Mouse (Mus musculus) limb, embryonic 15.5 days (tissue): ENCODE results near the gene Cpn2. TPM values are rescaled to one million over a fixed set of nuclear protein-coding genes. Genes with fewer than 3 reads are reported as not detected.

Source experiments
- ATAC-seq: fragments of 200-750 bp; cut with Nextera tagmentation; 2 replicates; pipeline ENCODE4 v1.8.0; 2017; ENCODE audit warnings: low read depth, moderate TSS enrichment; ENCODE audit not compliant: insufficient number of reproducible peaks, low FRiP score, low TSS enrichment
- H3K27ac ChIP-seq: fragments of 300-500 bp; sonication (generic); 2 replicates; pipeline ENCODE4 v1.5.1; 2015; ENCODE audit warnings: moderate library complexity, mild to moderate bottlenecking, inconsistent platforms
- H3K27me3 ChIP-seq: fragments of 300-500 bp; sonication (generic); 2 replicates; pipeline ENCODE4 v1.6.1; 2015; ENCODE audit warnings: inconsistent platforms
- H3K36me3 ChIP-seq: fragments of 300-500 bp; sonication (generic); 2 replicates; pipeline ENCODE4 v1.6.1; 2015; ENCODE audit warnings: inconsistent platforms
- H3K4me1 ChIP-seq: fragments of 300-500 bp; sonication (generic); 2 replicates; pipeline ENCODE4 v1.6.1; 2015; ENCODE audit warnings: inconsistent platforms
- H3K4me2 ChIP-seq: fragments of 300-500 bp; sonication (generic); 2 replicates; pipeline ENCODE4 v1.6.1; 2015; ENCODE audit warnings: mild to moderate bottlenecking, inconsistent platforms
- H3K4me3 ChIP-seq: fragments of 300-500 bp; sonication (generic); 2 replicates; pipeline ENCODE4 v1.5.1; 2015; ENCODE audit warnings: mild to moderate bottlenecking, inconsistent platforms
- H3K9ac ChIP-seq: fragments of 300-500 bp; sonication (generic); 2 replicates; pipeline ENCODE4 v1.6.1; 2015; ENCODE audit warnings: inconsistent platforms
- H3K9me3 ChIP-seq: fragments of 300-500 bp; sonication (generic); 2 replicates; pipeline ENCODE4 v1.6.1; 2016; ENCODE audit warnings: inconsistent platforms
- WGBS: fragments of 180-500 bp; shearing (Covaris S2); methylation state at CpG from one replicate; pipeline ENCODE4 v1.1.7; 2015; 5-methylcytosine and 5-hydroxymethylcytosine counted together
- polyA plus RNA-seq: library from polyadenylated mRNA; unstranded; fragments of >200 nt; fragmentation: Nextera tagmentation; extraction: Ambion mirVana; gene quantifications from 2 replicates; pipeline ENCODE4 v1.2.1, GENCODE M21; 2015

Gene Cpn2
- polyA plus RNA-seq, 1 experiment from 2014 or later, result not detected

DNA sequence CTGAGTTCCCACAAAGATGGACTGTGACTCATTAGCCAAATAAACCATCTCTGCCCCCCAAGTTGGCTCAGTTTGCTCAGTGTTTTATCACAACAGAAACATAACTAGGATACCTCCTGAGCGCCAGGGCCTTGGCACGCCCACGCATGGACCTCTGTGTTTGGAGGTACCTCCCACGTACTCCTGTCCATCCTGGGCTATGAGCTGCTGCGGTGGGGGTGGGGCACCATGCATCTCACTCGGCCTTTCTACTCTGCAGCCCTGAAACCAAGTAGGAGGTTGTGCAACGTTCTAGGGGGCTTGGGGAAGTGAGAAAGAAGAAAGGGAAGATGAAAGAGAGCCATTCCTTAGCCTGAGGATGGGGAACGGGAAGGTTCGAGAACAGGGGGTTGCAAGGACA lies 9.6 kb downstream of the Cpn2 start:
- peaks cover 4% of the 10 kb centered on the region; the same call in 1 of the 2 replicates for H3K4me1 ChIP-seq
- no peak overlapping the region for H3K27ac ChIP-seq
- H3K27me3 ChIP-seq, result no peaks in the 10 kb centered on the region
- 72% methylated on average over 9 of the region's 9 CpGs for WGBS
- ATAC-seq, result no peak
- H3K9ac ChIP-seq, result no peak overlapping the region
- no peak overlapping the region for H3K4me2 ChIP-seq
- H3K9me3 ChIP-seq, result no peaks in the 10 kb centered on the region
- H3K4me3 ChIP-seq, result no peak overlapping the region
- H3K36me3 ChIP-seq, result no peaks in the 10 kb centered on the region

DNA sequence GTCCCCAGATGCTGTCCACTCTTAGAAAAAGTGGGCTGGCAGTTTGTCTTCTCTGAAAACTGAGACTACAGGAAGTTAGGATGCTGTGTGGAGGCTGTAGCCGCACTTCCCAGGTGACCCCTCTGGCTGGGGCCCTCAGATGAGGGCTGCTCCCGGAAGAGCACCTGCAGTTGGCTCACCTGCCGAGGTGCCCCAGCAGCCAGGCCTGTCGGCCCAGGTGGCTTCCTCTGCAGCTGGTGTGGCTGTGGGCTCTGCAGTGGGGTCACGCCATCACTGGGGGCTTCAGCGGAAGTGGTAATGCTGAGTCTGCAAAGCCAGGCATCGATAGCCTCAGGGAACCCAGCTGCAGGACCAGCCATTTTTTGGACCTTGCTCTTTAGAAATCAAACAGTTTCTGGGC lies 12.2 kb downstream of the Cpn2 start:
- no peak overlapping the region for H3K4me2 ChIP-seq
- WGBS, result 37% methylated on average over 7 of the region's 7 CpGs
- H3K36me3 ChIP-seq, result no peaks in the 10 kb centered on the region
- no peak overlapping the region for H3K4me3 ChIP-seq
- 0 out of 2 replicates have a peak, but pooled peaks cover 6% of the 10 kb centered on the region for H3K27me3 ChIP-seq
- H3K9me3 ChIP-seq, result no peaks in the 10 kb centered on the region
- H3K9ac ChIP-seq, result no peak overlapping the region
- ATAC-seq, result no peak
- H3K4me1 ChIP-seq, result peaks cover 4% of the 10 kb centered on the region
- H3K27ac ChIP-seq, result no peak overlapping the region

DNA sequence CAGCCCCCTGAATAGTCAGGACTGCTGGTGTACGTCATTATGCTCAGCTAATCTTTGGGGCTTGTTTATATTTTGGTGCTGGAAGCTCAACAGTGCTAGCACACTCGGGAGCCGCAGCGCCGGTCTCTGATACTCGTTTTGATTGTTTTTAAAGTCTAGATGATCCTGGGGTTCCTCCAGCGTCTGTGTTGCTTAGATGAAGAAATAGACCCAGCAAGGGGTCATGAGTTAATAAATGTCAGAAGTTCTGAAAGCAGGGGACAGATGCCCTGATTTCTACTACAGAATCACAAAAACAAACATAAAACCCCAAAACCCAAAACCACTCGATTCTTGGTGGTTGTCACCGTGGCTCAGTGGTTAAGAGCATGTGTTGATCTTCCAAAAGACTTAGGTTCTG lies 13.4 kb downstream of the Cpn2 start:
- H3K36me3 ChIP-seq, result no peaks in the 10 kb centered on the region
- 0 out of 2 replicates have a peak, but pooled peaks cover 8% of the 10 kb centered on the region for H3K27me3 ChIP-seq
- H3K9me3 ChIP-seq, result no peaks in the 10 kb centered on the region
- no peak overlapping the region for H3K9ac ChIP-seq
- no peak overlapping the region for H3K27ac ChIP-seq
- H3K4me3 ChIP-seq, result no peak overlapping the region
- WGBS, result 74% methylated on average over 9 of the region's 9 CpGs
- H3K4me1 ChIP-seq, result peaks cover 4% of the 10 kb centered on the region
- no peak for ATAC-seq
- H3K4me2 ChIP-seq, result no peak overlapping the region

DNA sequence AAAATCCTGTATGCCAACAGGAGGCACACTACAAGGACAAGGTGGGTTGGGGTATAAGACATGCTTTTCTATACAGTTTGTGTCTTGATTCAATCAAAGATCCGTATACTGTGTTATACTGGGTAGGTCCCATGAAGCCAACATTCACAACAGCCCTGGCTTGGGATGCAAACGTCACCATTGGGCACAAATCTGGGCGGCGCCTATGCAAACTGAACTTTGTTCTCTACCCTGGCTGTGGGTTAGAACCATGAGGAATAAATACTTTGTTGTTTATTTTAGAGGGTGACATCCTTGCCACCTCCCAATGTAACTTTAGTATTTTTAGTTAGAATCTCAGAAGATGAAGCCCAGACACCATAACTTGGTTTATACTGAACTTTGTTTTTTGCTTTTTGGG lies 13.9 kb downstream of the Cpn2 start:
- ATAC-seq, result no peak
- H3K9me3 ChIP-seq, result no peaks in the 10 kb centered on the region

DNA sequence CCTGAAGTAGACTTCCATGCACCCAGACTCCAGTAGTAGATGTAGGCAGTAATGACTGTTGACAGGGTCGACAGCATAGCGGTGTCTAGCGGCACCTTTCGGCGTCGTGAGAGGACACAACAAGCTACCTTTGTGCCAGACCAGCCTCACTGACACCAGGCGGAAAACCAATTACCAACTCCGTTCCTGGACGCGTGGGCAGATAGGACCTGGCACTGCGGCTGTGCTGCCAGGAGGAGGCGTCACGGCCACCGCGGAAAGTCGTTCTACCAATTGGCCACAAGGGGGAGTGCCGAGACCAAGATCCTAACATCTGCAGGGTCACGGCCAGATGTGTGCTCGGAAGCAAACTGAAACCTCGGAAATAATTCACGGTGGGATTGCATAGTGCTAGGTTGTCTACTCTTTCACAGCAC lies 15.3 kb downstream of the Cpn2 start:
- ATAC-seq, result 0 out of 2 replicates have a peak, but pooled peaks have one; percentile 65

More for the DNA sequence above, 13.9 kb downstream of the Cpn2 start:
- Histone ChIP-seq H3K4me2 (no peak overlapping the region), H3K9ac (no peak overlapping the region), H3K4me3 (no peak overlapping the region), H3K27ac (no peak overlapping the region), H3K27me3 (0 out of 2 replicates have a peak, but pooled peaks cover 8% of the 10 kb centered on the region), H3K4me1 (peaks cover 4% of the 10 kb centered on the region), H3K36me3 (no peaks in the 10 kb centered on the region)
- 87% methylated on average over 4 of the region's 4 CpGs for WGBS

DNA sequence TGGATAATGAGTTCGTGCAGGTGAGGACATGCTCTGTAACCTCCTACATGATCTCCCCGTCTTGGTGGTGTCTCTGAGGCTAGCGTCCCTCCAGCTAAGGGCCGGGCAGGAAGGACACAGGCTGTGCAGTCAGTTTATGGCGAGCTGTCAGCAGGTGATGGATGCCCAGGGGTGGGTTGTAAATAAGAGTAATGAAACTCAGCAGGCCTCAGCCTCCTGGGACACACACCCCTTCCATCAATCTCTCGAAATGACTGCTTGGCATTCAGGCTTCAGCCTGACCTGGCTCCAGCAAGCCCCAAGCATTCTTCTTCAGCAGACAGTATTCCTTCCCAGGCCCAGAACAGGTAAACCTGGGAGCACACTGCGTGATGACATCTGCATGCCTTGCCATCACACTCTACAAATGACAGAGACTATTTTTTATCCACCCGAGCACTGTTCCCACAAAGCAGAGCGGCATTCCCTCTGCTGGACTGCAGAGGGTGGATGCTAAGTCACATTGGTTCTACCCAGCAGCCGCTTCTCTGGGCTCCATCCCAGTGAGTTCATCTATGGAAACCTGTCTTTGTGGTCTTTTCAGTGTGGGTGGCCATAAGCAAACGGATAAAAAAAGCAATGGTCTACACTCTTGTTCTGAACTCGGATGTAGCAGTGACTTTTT lies 23.1 kb downstream of the Cpn2 start:
- H3K4me1 ChIP-seq, result peaks cover 20% of the 10 kb centered on the region
- no peak for ATAC-seq
- WGBS, result 43% methylated on average over 12 of the region's 12 CpGs

More for the DNA sequence above, 15.3 kb downstream of the Cpn2 start:
- Histone ChIP-seq H3K27ac (no peak overlapping the region), H3K4me1 (peaks cover 4% of the 10 kb centered on the region), H3K9ac (no peak overlapping the region), H3K27me3 (0 out of 2 replicates have a peak, but pooled peaks cover 8% of the 10 kb centered on the region), H3K4me3 (peak overlapping the region; percentile 17), H3K9me3 (no peaks in the 10 kb centered on the region), H3K36me3 (no peaks in the 10 kb centered on the region), H3K4me2 (peak overlapping the region; percentile 43)
- WGBS, result under 1% methylated on average over 21 of the region's 21 CpGs

DNA sequence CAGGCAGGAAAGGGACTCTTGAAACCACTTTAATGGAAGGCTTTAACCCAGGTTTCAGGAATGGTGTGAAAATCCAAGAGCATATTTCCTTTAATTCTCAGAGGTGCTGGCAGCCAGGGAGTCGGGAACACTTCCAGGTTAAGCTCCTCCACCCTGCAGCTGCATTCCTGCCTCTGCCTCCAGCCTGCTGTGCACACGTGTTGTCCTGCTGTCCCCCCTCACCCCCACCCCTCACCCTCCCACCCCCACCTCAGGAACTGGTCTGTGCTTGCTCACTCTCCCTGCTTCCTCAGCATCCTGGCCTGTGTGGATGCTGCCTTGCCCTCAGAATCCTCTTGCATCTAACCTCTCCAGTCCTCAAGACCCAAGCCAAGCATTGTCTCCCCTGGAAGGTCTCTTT lies 25.7 kb downstream of the Cpn2 start:
- Histone ChIP-seq H3K4me1 (peaks cover 26% of the 10 kb centered on the region), H3K9me3 (no peaks in the 10 kb centered on the region), H3K4me3 (no peak overlapping the region), H3K36me3 (no peaks in the 10 kb centered on the region), H3K9ac (no peak overlapping the region), H3K4me2 (no peak overlapping the region), H3K27me3 (0 out of 2 replicates have a peak, but pooled peaks cover 3% of the 10 kb centered on the region), H3K27ac (peak overlapping the region; percentile 19; the same call in 1 of the 2 replicates)
- ATAC-seq, result peak; percentile 28; the same call in 1 of the 2 replicates
- 2% methylated on average over 2 of the region's 2 CpGs for WGBS

More for the DNA sequence above, 23.1 kb downstream of the Cpn2 start:
- no peaks in the 10 kb centered on the region for H3K36me3 ChIP-seq
- no peaks in the 10 kb centered on the region for H3K9me3 ChIP-seq
- H3K4me2 ChIP-seq, result no peak overlapping the region
- no peak overlapping the region for H3K4me3 ChIP-seq
- H3K27me3 ChIP-seq, result no peaks in the 10 kb centered on the region
- no peak overlapping the region for H3K9ac ChIP-seq
- H3K27ac ChIP-seq, result no peak overlapping the region

DNA sequence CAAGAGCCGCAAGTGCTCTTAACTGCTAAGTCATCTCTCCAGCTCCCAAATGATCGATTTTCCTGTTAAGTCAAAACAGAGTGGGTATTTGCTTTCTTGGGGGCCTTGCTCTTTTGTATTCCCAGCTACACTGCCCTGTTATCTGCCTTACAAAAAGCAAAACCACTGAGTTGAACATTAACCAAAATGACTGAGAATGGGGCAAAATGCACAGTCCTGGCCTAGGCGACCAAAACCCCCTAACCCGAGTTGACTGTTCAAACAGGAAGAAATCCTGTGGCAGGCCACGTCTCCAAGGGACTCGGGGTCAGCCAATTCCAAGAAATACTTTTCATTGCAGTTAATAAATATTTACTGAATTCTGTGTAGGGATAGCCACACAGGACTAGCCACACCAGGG lies 28.5 kb downstream of the Cpn2 start:
- H3K4me3 ChIP-seq, result no peak overlapping the region
- H3K9ac ChIP-seq, result no peak overlapping the region
- 0 out of 2 replicates have a peak, but pooled peaks cover 7% of the 10 kb centered on the region for H3K27me3 ChIP-seq
- no peak for ATAC-seq
- 74% methylated on average over 6 of the region's 6 CpGs for whole genome bisulfite sequencing
- H3K4me1 ChIP-seq, result peaks cover 50% of the 10 kb centered on the region
- no peak overlapping the region for H3K4me2 ChIP-seq
- H3K27ac ChIP-seq, result no peak overlapping the region
- H3K9me3 ChIP-seq, result no peaks in the 10 kb centered on the region
- H3K36me3 ChIP-seq, result no peaks in the 10 kb centered on the region

DNA sequence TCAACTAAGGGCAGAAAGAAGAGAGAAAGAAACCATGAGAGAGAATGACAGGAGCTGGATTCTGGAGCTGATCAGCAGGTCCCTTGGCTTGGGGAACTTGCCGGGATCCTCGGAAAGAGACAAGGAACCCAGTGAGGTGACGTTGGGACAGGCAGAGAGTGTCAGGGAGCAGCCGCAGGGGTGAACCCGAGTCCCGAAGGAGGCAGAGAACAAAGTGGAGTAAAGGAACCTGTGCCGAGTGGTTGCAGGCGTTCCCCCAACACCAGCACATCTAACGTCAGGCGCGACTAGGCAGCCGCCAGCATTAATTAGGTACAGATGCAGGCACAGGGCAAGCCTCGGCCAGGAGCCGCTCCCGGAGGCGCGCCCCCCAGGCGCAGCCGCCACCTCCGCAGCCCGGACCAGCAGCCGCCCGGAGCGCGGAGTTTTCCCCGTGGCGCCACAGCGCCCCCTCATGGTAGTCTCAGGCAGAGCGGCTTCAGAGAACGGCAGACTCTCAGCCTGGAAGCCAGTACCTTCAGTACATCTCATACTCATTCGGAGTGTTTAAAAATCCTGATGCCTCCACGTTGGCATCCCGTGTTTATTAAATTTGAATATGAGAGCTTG lies 31.1 kb downstream of the Cpn2 start:
- Histone ChIP-seq H3K4me1 (peaks cover 54% of the 10 kb centered on the region), H3K9ac (no peak overlapping the region), H3K27me3 (0 out of 2 replicates have a peak, but pooled peaks cover 7% of the 10 kb centered on the region), H3K27ac (peak overlapping the region; percentile 86), H3K36me3 (no peaks in the 10 kb centered on the region), H3K4me2 (peak overlapping the region; percentile 65), H3K9me3 (no peaks in the 10 kb centered on the region), H3K4me3 (peak overlapping the region; percentile 35)
- ATAC-seq, result peak; percentile 74
- under 1% methylated on average over 33 of the region's 33 CpGs for WGBS

DNA sequence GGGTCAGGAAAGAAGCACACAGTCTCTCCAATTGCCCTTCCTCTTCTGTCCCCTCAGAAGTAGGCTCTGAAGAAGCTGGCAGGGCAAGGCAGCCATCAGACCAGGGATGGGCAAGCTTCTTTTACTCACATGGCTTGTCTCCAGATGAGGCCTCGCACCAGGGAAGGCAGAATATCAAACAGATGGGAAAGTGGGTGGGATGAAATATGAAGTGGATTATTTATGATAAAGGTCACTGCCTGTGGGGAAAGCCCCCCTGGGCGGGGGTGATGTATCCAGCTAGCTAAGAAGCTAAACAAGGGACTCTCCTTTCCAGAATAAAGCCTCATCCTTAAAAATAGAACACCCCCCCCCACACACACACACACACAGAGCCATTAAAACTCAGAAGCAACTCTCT lies 31.7 kb downstream of the Cpn2 start:
- Histone ChIP-seq H3K9ac (no peak overlapping the region), H3K4me1 (peaks cover 55% of the 10 kb centered on the region), H3K9me3 (no peaks in the 10 kb centered on the region), H3K27ac (peak overlapping the region; percentile 86), H3K4me2 (peak overlapping the region; percentile 65; the same call in 1 of the 2 replicates), H3K4me3 (peak overlapping the region; percentile 35; the same call in 1 of the 2 replicates), H3K36me3 (no peaks in the 10 kb centered on the region), H3K27me3 (0 out of 2 replicates have a peak, but pooled peaks cover 7% of the 10 kb centered on the region)
- no peak for ATAC-seq
- WGBS, result 32% methylated on average over 2 of the region's 2 CpGs

DNA sequence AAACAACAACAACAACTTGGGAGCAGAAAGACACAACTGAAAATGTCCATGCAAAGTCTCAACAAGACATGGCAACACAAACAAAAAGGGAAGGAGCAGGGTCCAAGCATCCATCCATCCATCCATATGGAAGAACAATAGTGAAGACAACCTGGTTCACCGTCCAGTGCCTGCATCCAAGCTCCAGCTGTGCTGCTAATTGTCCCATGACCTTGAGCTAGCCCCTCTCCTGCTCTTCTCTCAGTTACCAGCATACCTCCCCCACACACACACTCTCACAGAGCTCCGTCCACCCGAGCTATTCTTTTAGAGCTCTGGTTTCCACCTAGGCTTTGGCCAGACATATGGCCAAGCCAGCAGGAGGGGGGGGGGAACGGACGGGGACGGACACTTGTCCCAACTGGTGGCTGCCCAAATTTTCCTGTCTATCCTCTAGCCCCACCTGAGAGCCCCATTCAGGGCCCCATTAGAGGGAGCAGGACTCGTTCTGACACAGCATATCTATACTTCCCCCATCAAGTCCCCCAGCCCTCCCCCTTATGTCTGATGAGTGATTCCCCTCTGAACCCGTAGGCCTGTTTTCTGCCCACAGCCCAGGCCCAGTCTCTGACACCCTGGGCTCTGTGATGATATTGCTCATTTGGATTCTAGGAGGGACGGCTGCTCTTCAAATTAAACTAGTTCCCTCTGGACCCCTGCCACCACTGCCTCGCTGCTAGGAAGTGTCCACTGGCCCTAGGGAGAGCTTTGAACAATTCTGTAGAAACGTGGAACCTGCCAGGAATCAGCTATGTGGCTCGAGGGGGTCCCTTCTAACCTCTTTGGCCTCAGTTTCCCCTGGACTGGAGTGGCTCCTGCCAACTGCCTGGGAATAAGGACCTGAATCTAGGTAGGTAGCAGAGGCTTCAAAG lies 32.4 kb downstream of the Cpn2 start:
- Histone ChIP-seq H3K36me3 (no peaks in the 10 kb centered on the region), H3K27ac (peak overlapping the region; percentile 59)
- WGBS, result 49% methylated on average over 12 of the region's 12 CpGs

More for the DNA sequence above, 32.4 kb downstream of the Cpn2 start:
- Histone ChIP-seq H3K9ac (no peak overlapping the region), H3K4me1 (peaks cover 55% of the 10 kb centered on the region), H3K9me3 (no peaks in the 10 kb centered on the region), H3K4me2 (no peak overlapping the region), H3K27me3 (0 out of 2 replicates have a peak, but pooled peaks cover 7% of the 10 kb centered on the region), H3K4me3 (no peak overlapping the region)
- ATAC-seq, result no peak
